Mouse (Mus musculus) hindbrain, embryonic 13.5 days (tissue): ENCODE results near the gene Atp6v0d1. TPM values are rescaled to one million over a fixed set of nuclear protein-coding genes. Genes with fewer than 3 reads are reported as not detected.
"Not testable (repeated sequence)": the region's sequence is repeated elsewhere in the genome, so short reads cannot be mapped to it uniquely, and the experiment has no call there.

Experiments used
- ATAC-seq: fragments of 200-750 bp; cut with Nextera tagmentation; 2 replicates; pipeline ENCODE4 v1.8.0; 2017; ENCODE audit warnings: moderate TSS enrichment; ENCODE audit not compliant: low FRiP score
- H3K27ac ChIP-seq: fragments of 300-500 bp; sonication (generic); 2 replicates; pipeline ENCODE4 v1.5.1; 2015; ENCODE audit warnings: inconsistent platforms, mild to moderate bottlenecking, moderate library complexity
- H3K27me3 ChIP-seq: fragments of 300-500 bp; sonication (generic); 2 replicates; pipeline ENCODE4 v1.6.1; 2015; ENCODE audit warnings: mild to moderate bottlenecking, inconsistent platforms
- H3K36me3 ChIP-seq: fragments of 300-500 bp; sonication (generic); 2 replicates; pipeline ENCODE4 v1.6.1; 2015; ENCODE audit warnings: mild to moderate bottlenecking, inconsistent platforms
- H3K4me1 ChIP-seq: fragments of 300-500 bp; sonication (generic); replicated peaks from 2 replicates; pipeline ENCODE4 v1.6.1; 2015; ENCODE audit warnings: inconsistent platforms
- H3K4me2 ChIP-seq: fragments of 300-500 bp; sonication (generic); 2 replicates; pipeline ENCODE4 v1.6.1; 2015; ENCODE audit warnings: inconsistent platforms, mild to moderate bottlenecking, moderate library complexity
- H3K4me3 ChIP-seq: fragments of 300-500 bp; sonication (generic); 2 replicates; pipeline ENCODE4 v1.5.1; 2015; ENCODE audit warnings: mild to moderate bottlenecking, inconsistent platforms
- H3K9ac ChIP-seq: fragments of 300-500 bp; sonication (generic); 2 replicates; pipeline ENCODE4 v1.6.1; 2015; ENCODE audit warnings: mild to moderate bottlenecking, inconsistent platforms
- H3K9me3 ChIP-seq: fragments of 300-500 bp; sonication (generic); 2 replicates; pipeline ENCODE4 v1.6.1; 2016; ENCODE audit warnings: inconsistent platforms
- WGBS: fragments of 180-500 bp; shearing (Covaris S2); methylation state at CpG from one replicate; pipeline ENCODE4 v1.1.7; 2015; 5-methylcytosine and 5-hydroxymethylcytosine counted together
- polyA plus RNA-seq: library from polyadenylated mRNA; unstranded; fragments of >200 nt; fragmentation: Nextera tagmentation; extraction: Ambion mirVana; gene quantifications from 2 replicates; pipeline ENCODE4 v1.2.1, GENCODE M21; 2015

The Atp6v0d1 gene
- polyA plus RNA-seq, 1 experiment from 2014 or later: 201 TPM

- ATAC-seq: 0 out of 2 replicates have a peak, but pooled peaks have one; percentile 1
- peak overlapping the region; percentile 73 for H3K9ac ChIP-seq
- H3K4me1 ChIP-seq: peaks cover 46% of the 10 kb centered on the region
- H3K4me3 ChIP-seq: peak overlapping the region; percentile 89
- peak overlapping the region; percentile 73; the same call in 1 of the 2 replicates for H3K27ac ChIP-seq
- H3K36me3 ChIP-seq: peaks cover 4% of the 10 kb centered on the region
- WGBS: 32% methylated on average over 27 of the region's 27 CpGs
- H3K4me2 ChIP-seq: peak overlapping the region; percentile 90
- no peaks in the 10 kb centered on the region for H3K9me3 ChIP-seq
- no peaks in the 10 kb centered on the region for H3K27me3 ChIP-seq
These were observed 1.1 kb upstream of the Atp6v0d1 start for GRCm38 (mm10) chr8:105566703-105567595.

- Histone ChIP-seq H3K4me2 (peak overlapping the region; percentile 90), H3K4me1 (peaks cover 47% of the 10 kb centered on the region), H3K9ac (peak overlapping the region; percentile 92), H3K9me3 (no peaks in the 10 kb centered on the region), H3K27ac (peak overlapping the region; percentile 95), H3K4me3 (peak overlapping the region; percentile 89), H3K36me3 (peaks cover 4% of the 10 kb centered on the region), H3K27me3 (no peaks in the 10 kb centered on the region)
- peak; percentile 86 for ATAC-seq
- under 1% methylated on average over 31 of the region's 31 CpGs for WGBS
These were observed 406 bp downstream of the Atp6v0d1 start for GRCm38 (mm10) chr8:105565401-105565881.

- not testable (repeated sequence) for H3K36me3 ChIP-seq, H3K9me3 ChIP-seq, ATAC-seq, H3K27me3 ChIP-seq
- WGBS: 84% methylated on average over 9 of the region's 9 CpGs
- Histone ChIP-seq H3K4me1 (peaks cover 47% of the 10 kb centered on the region), H3K27ac (peak overlapping the region; percentile 95; the same call in 1 of the 2 replicates), H3K4me3 (peak overlapping the region; percentile 89), H3K4me2 (peak overlapping the region; percentile 90), H3K9ac (peak overlapping the region; percentile 92)
These were observed 1.1 kb downstream of the Atp6v0d1 start for GRCm38 (mm10) chr8:105564573-105565229.

- Histone ChIP-seq H3K4me3 (no peak overlapping the region; the same call in 1 of the 2 replicates), H3K4me2 (peak overlapping the region; percentile 3; the same call in 1 of the 2 replicates), H3K9ac (peak overlapping the region; percentile 35; the same call in 1 of the 2 replicates), H3K9me3 (no peaks in the 10 kb centered on the region), H3K36me3 (peaks cover 10% of the 10 kb centered on the region), H3K4me1 (peaks cover 47% of the 10 kb centered on the region), H3K27ac (no peak overlapping the region), H3K27me3 (no peaks in the 10 kb centered on the region)
- no peak for ATAC-seq
- 77% methylated on average over 1 of the region's 1 CpGs for WGBS
These were observed 2.0 kb downstream of the Atp6v0d1 start for GRCm38 (mm10) chr8:105563871-105564270.

- H3K4me1 ChIP-seq: peaks cover 47% of the 10 kb centered on the region
- no peak overlapping the region for H3K4me3 ChIP-seq
- ATAC-seq: no peak
- H3K36me3 ChIP-seq: peaks cover 17% of the 10 kb centered on the region
- H3K9me3 ChIP-seq: no peaks in the 10 kb centered on the region
- H3K27me3 ChIP-seq: no peaks in the 10 kb centered on the region
- H3K27ac ChIP-seq: no peak overlapping the region
- H3K9ac ChIP-seq: no peak overlapping the region
- no peak overlapping the region for H3K4me2 ChIP-seq
- 73% methylated on average over 3 of the region's 3 CpGs for WGBS
These were observed 3.0 kb downstream of the Atp6v0d1 start for GRCm38 (mm10) chr8:105562863-105563262.

- H3K4me2 ChIP-seq: no peak overlapping the region
- no peaks in the 10 kb centered on the region for H3K9me3 ChIP-seq
- H3K4me3 ChIP-seq: no peak overlapping the region
- no peak overlapping the region for H3K9ac ChIP-seq
- H3K36me3 ChIP-seq: peaks cover 21% of the 10 kb centered on the region
- no peak for ATAC-seq
- no peaks in the 10 kb centered on the region for H3K27me3 ChIP-seq
- H3K4me1 ChIP-seq: no peaks in the 10 kb centered on the region
- WGBS: 66% methylated on average over 3 of the region's 3 CpGs
- no peak overlapping the region for H3K27ac ChIP-seq
These were observed 10.6 kb downstream of the Atp6v0d1 start for GRCm38 (mm10) chr8:105555230-105555629.

- ATAC-seq: peak; percentile 65
- H3K4me3 ChIP-seq: no peak overlapping the region
- no peaks in the 10 kb centered on the region for H3K4me1 ChIP-seq
- H3K27me3 ChIP-seq: no peaks in the 10 kb centered on the region
- H3K27ac ChIP-seq: no peak overlapping the region
- H3K9me3 ChIP-seq: no peaks in the 10 kb centered on the region
- H3K4me2 ChIP-seq: no peak overlapping the region
- H3K36me3 ChIP-seq: peaks cover 20% of the 10 kb centered on the region
- H3K9ac ChIP-seq: no peak overlapping the region
These were observed 11.8 kb downstream of the Atp6v0d1 start for GRCm38 (mm10) chr8:105554087-105554486.

- no peak overlapping the region for H3K27ac ChIP-seq
- ATAC-seq: no peak
- WGBS: 81% methylated on average over 1 of the region's 1 CpGs
These were observed 13.0 kb downstream of the Atp6v0d1 start for GRCm38 (mm10) chr8:105552824-105553223.

GRCm38 (mm10) chr8:105552032-105552431 is 13.8 kb downstream of the Atp6v0d1 start:
- no peak overlapping the region for H3K9ac ChIP-seq
- H3K9me3 ChIP-seq: no peaks in the 10 kb centered on the region
- H3K4me3 ChIP-seq: no peak overlapping the region
- peaks cover 11% of the 10 kb centered on the region; the same call in 1 of the 2 replicates for H3K36me3 ChIP-seq
- 94% methylated on average over 2 of the region's 2 CpGs for WGBS
- H3K27me3 ChIP-seq: no peaks in the 10 kb centered on the region
- no peak overlapping the region for H3K4me2 ChIP-seq
- H3K27ac ChIP-seq: no peak overlapping the region
- no peaks in the 10 kb centered on the region for H3K4me1 ChIP-seq
- no peak for ATAC-seq

More at GRCm38 (mm10) chr8:105552824-105553223, 13.0 kb downstream of the Atp6v0d1 start:
- Histone ChIP-seq H3K36me3 (peaks cover 12% of the 10 kb centered on the region), H3K9ac (no peak overlapping the region), H3K27me3 (no peaks in the 10 kb centered on the region), H3K4me2 (no peak overlapping the region), H3K4me3 (no peak overlapping the region), H3K9me3 (no peaks in the 10 kb centered on the region), H3K4me1 (no peaks in the 10 kb centered on the region)

GRCm38 (mm10) chr8:105550083-105550482 is 15.8 kb downstream of the Atp6v0d1 start:
- H3K27ac ChIP-seq: no peak overlapping the region
- H3K27me3 ChIP-seq: no peaks in the 10 kb centered on the region
- WGBS: 87% methylated on average over 2 of the region's 2 CpGs
- no peak overlapping the region for H3K4me3 ChIP-seq
- peaks cover 7% of the 10 kb centered on the region for H3K4me1 ChIP-seq
- H3K36me3 ChIP-seq: peaks cover 11% of the 10 kb centered on the region; the same call in 1 of the 2 replicates
- no peak for ATAC-seq
- H3K9me3 ChIP-seq: no peaks in the 10 kb centered on the region
- no peak overlapping the region for H3K4me2 ChIP-seq
- H3K9ac ChIP-seq: no peak overlapping the region

GRCm38 (mm10) chr8:105549506-105549905 is 16.3 kb downstream of the Atp6v0d1 start:
- H3K36me3 ChIP-seq: peaks cover 11% of the 10 kb centered on the region; the same call in 1 of the 2 replicates
- H3K4me2 ChIP-seq: no peak overlapping the region
- no peaks in the 10 kb centered on the region for H3K9me3 ChIP-seq
- ATAC-seq: no peak
- no peak overlapping the region for H3K4me3 ChIP-seq
- no peak overlapping the region for H3K9ac ChIP-seq
- 88% methylated on average over 1 of the region's 1 CpGs for WGBS
- no peak overlapping the region for H3K27ac ChIP-seq
- H3K27me3 ChIP-seq: no peaks in the 10 kb centered on the region
- peaks cover 13% of the 10 kb centered on the region for H3K4me1 ChIP-seq
